In genomic region chr9:62549809-62550208, GRCm38 (mm10) we compare ENCODE assay signal across 8 mouse cellular contexts. TPM values are rescaled to one million over a fixed set of nuclear protein-coding genes. Genes with fewer than 3 reads are reported as not detected.
A peak's percentile ranks its signal among the peaks of the same experiment; 100 is the strongest.
DNase-seq lines count a peak whose midpoint lies in the region; ATAC-seq lines count a peak whose summit lies in the region.

No protein-coding gene starts in this region.

- H3K4me1 ChIP-seq in hindbrain, embryonic 11.5 days (replicated peaks; ENCODE audit: control insufficient read depth, insufficient read depth, low read length): peaks cover under 1% of the 10 kb centered on the region; the same call in 1 of the 2 replicates

- no peaks in the 10 kb centered on the region for H3K9me3 ChIP-seq in hindbrain, embryonic 11.5 days (ENCODE audit: control insufficient read depth, low read length)

- no peak overlapping the region for H3K4me2 ChIP-seq in hindbrain, embryonic 11.5 days (replicated peaks; ENCODE audit: low read depth, low read length)

- no peak overlapping the region for H3K27ac ChIP-seq in hindbrain, embryonic 11.5 days (ENCODE audit: low read depth, low read length)

- no peak for ATAC-seq in hindbrain, embryonic 11.5 days (ENCODE audit: low FRiP score)
- peak; percentile 63 for ATAC-seq in megakaryocyte, adult 5-6 weeks (ENCODE audit: poor library complexity, severe bottlenecking)

- DNase-seq in NIH3T3 (ENCODE audit: low read depth): peak; percentile 91
- peak; percentile 95 to 99 for DNase-seq in cerebellum, adult 18-20 months
- DNase-seq in forelimb bud, embryonic 11.5 days (ENCODE audit: low read depth, low spot score): peak; percentile 85
- DNase-seq in hindbrain, embryonic 11.5 days (ENCODE audit: low spot score): peak; percentile 94
- peak; percentile 97 for DNase-seq in layer of hippocampus, postnatal 14 days (ENCODE audit: low spot score in 2 of 2)
- peak; percentile 95 to 96 for DNase-seq in right cerebral cortex, postnatal 10 days (ENCODE audit: low spot score in 2 of 2)
- peak; percentile 74 for DNase-seq in urinary bladder, postnatal 10 days (ENCODE audit: low spot score)

- no peaks in the 10 kb centered on the region for H3K36me3 ChIP-seq in hindbrain, embryonic 11.5 days (ENCODE audit: control insufficient read depth, insufficient read depth, low read length)

- no peaks in the 10 kb centered on the region for H3K27me3 ChIP-seq in hindbrain, embryonic 11.5 days (ENCODE audit: control insufficient read depth, insufficient read depth, low read length)

- WGBS in hindbrain, embryonic 11.5 days: 5% methylated on average over 8 of the region's 8 CpGs

- H3K9ac ChIP-seq in hindbrain, embryonic 11.5 days (ENCODE audit: low read depth, low read length): no peak overlapping the region

- H3K4me3 ChIP-seq in hindbrain, embryonic 11.5 days (ENCODE audit: low read depth, low read length): no peak overlapping the region

RNA-seq across cellular contexts. Expression of gene Coro2b, which starts 13.0 kb away (rescaled TPM):
- polyA plus RNA-seq in hindbrain, embryonic 11.5 days (2014; fragmentation: Nextera tagmentation; extraction: Ambion mirVana): 19.5 and 20.5 TPM in 2 replicates
- 100 to 1,000 TPM; 188 to 193 TPM for total RNA-seq in layer of hippocampus, postnatal 14 days (2021)
- total RNA-seq in megakaryocyte, adult 5-6 weeks (2015): 0.11 and 0.18 TPM in 2 replicates
- 0.22 TPM in 1 of 2 replicates, not detected in the other for total RNA-seq in megakaryocyte, adult 5-6 weeks (2017)

Comparison
In these comparisons a context has a peak if more than half of its experiments do, and no peak if none do; other contexts are left out.
1. RNA of gene Coro2b, which starts 13.0 kb away (total RNA-seq): 188 to 193 TPM in layer of hippocampus, postnatal 14 days; 0.11 to 0.22 TPM in megakaryocyte, adult 5-6 weeks; every median in the first group is over 100 times any median in the second.
2. Peak in every context shown above with its lines, with median percentiles within 50 percentile points of each other: DNase-seq.